Mouse (Mus musculus) hindbrain, embryonic 10.5 days (tissue): ENCODE results near the gene Znrf4. TPM values are rescaled to one million over a fixed set of nuclear protein-coding genes. Genes with fewer than 3 reads are reported as not detected.

Experiments
- DNase-seq: peaks from one replicate; pipeline ENCODE4 v3.0.0-alpha.2; 2017; ENCODE audit warnings: low spot score
- H3K27ac ChIP-seq: fragments of 300-500 bp; sonication (generic); 2 replicates; pipeline ENCODE4 v1.5.1; 2016; ENCODE audit warnings: mild to moderate bottlenecking, moderate library complexity
- H3K27me3 ChIP-seq: fragments of 300-500 bp; sonication (generic); 2 replicates; pipeline ENCODE4 v1.6.1; 2016; ENCODE audit warnings: mild to moderate bottlenecking; ENCODE audit not compliant: poor library complexity, insufficient read depth, severe bottlenecking
- H3K36me3 ChIP-seq: fragments of 300-500 bp; sonication (generic); 2 replicates; pipeline ENCODE4 v1.6.1; 2016; ENCODE audit warnings: mild to moderate bottlenecking, moderate library complexity
- H3K4me1 ChIP-seq: fragments of 300-500 bp; sonication (generic); replicated peaks from 2 replicates; pipeline ENCODE4 v1.6.1; 2016; ENCODE audit warnings: mild to moderate bottlenecking
- H3K4me3 ChIP-seq: fragments of 300-500 bp; sonication (generic); 2 replicates; pipeline ENCODE4 v1.5.1; 2016; ENCODE audit warnings: mild to moderate bottlenecking, moderate library complexity
- H3K9me3 ChIP-seq: fragments of 300-500 bp; sonication (generic); 2 replicates; pipeline ENCODE4 v1.6.1; 2016; ENCODE audit warnings: mild to moderate bottlenecking, moderate library complexity
- WGBS: fragments of 180-500 bp; shearing (Covaris S2); methylation state at CpG from one replicate; pipeline ENCODE4 v1.1.7; 2016; 5-methylcytosine and 5-hydroxymethylcytosine counted together
- polyA plus RNA-seq: library from polyadenylated mRNA; unstranded; fragments of >200 nt; fragmentation: Nextera tagmentation; extraction: Ambion mirVana; gene quantifications from 2 replicates; pipeline ENCODE4 v1.2.1, GENCODE M21; 2016

Gene Znrf4
- polyA plus RNA-seq, 1 experiment from 2014 or later, result not detected

- no peak overlapping the region for H3K4me3 ChIP-seq
- DNase-seq, result no peak
- no peak overlapping the region for H3K27ac ChIP-seq
- H3K27me3 ChIP-seq, result peaks cover 65% of the 10 kb centered on the region
- 85% methylated on average over 19 of the region's 19 CpGs for WGBS
- H3K36me3 ChIP-seq, result no peaks in the 10 kb centered on the region
- H3K9me3 ChIP-seq, result peaks cover 6% of the 10 kb centered on the region; the same call in 1 of the 2 replicates
- H3K4me1 ChIP-seq, result peaks cover 58% of the 10 kb centered on the region
Observed at GRCm38 (mm10) chr17:56477191-56477818, 34.9 kb downstream of the Znrf4 start.

DNA sequence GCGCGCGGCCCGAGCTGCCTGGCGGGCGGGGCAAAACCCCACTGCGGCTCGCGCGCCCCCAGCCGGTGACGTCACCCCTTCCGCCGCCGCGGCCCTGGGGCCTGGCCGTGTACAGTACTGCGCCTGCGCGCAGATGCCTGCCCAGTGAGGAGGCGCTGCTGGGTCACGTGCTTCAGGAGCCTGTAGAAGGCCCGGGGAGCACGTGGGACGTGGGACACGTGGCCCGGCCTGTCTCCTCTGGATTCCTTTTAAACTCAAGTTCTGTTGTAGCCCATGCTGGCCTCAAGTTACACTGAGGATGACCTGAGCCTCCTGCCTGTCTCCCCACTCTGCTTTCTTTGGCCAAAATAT is 35.9 kb downstream of the Znrf4 start, which contains the start of gene Ptprs:
Ptprs (minus strand) TSS at position 82 of the 351 bp plus-strand sequence.
- Histone ChIP-seq H3K27ac (peak within 1 kb of the TSS; percentile 98), H3K9me3 (peaks cover 6% of the 10 kb centered on the region; the same call in 1 of the 2 replicates), H3K36me3 (no peaks in the 10 kb centered on the region), H3K27me3 (peaks cover 72% of the 10 kb centered on the region), H3K4me3 (peak within 1 kb of the TSS; percentile 98), H3K4me1 (peaks cover 64% of the 10 kb centered on the region)
- peak; percentile 97 for DNase-seq
- WGBS, result under 1% methylated on average over 27 of the region's 27 CpGs

GRCm38 (mm10) chr17:56475584-56476401 is 36.4 kb downstream of the Znrf4 start:
- H3K4me1 ChIP-seq, result peaks cover 70% of the 10 kb centered on the region
- peak overlapping the region; percentile 98 for H3K27ac ChIP-seq
- DNase-seq, result no peak
- H3K9me3 ChIP-seq, result peaks cover 6% of the 10 kb centered on the region; the same call in 1 of the 2 replicates
- WGBS, result under 1% methylated on average over 66 of the region's 66 CpGs
- H3K4me3 ChIP-seq, result peak overlapping the region; percentile 98
- no peaks in the 10 kb centered on the region for H3K36me3 ChIP-seq
- peaks cover 78% of the 10 kb centered on the region for H3K27me3 ChIP-seq

- Histone ChIP-seq H3K9me3 (peaks cover 6% of the 10 kb centered on the region; the same call in 1 of the 2 replicates), H3K4me1 (peaks cover 77% of the 10 kb centered on the region), H3K27ac (peak overlapping the region; percentile 98), H3K4me3 (peak overlapping the region; percentile 98), H3K36me3 (no peaks in the 10 kb centered on the region), H3K27me3 (peaks cover 86% of the 10 kb centered on the region)
- DNase-seq, result peak; percentile 88
- under 1% methylated on average over 24 of the region's 24 CpGs for WGBS
Observed at GRCm38 (mm10) chr17:56474831-56475581, 37.2 kb downstream of the Znrf4 start.

GRCm38 (mm10) chr17:56474311-56474830 is 37.9 kb downstream of the Znrf4 start:
- Histone ChIP-seq H3K27ac (peak overlapping the region; percentile 98), H3K9me3 (peaks cover 6% of the 10 kb centered on the region; the same call in 1 of the 2 replicates), H3K4me3 (peak overlapping the region; percentile 98), H3K4me1 (peaks cover 84% of the 10 kb centered on the region), H3K27me3 (peaks cover 86% of the 10 kb centered on the region), H3K36me3 (peaks cover 5% of the 10 kb centered on the region)
- WGBS, result 3% methylated on average over 32 of the region's 32 CpGs
- DNase-seq, result no peak

GRCm38 (mm10) chr17:56473611-56473905 is 38.7 kb downstream of the Znrf4 start:
- 4% methylated on average over 11 of the region's 11 CpGs for WGBS
- DNase-seq, result no peak
- Histone ChIP-seq H3K4me3 (peak overlapping the region; percentile 98), H3K36me3 (peaks cover 13% of the 10 kb centered on the region), H3K27ac (peak overlapping the region; percentile 98), H3K4me1 (peaks cover 84% of the 10 kb centered on the region), H3K9me3 (peaks cover 9% of the 10 kb centered on the region; the same call in 1 of the 2 replicates), H3K27me3 (peaks cover 81% of the 10 kb centered on the region)

- peak overlapping the region; percentile 98 for H3K4me3 ChIP-seq
- WGBS, result under 1% methylated on average over 50 of the region's 50 CpGs
- H3K27ac ChIP-seq, result peak overlapping the region; percentile 98
- peaks cover 75% of the 10 kb centered on the region for H3K27me3 ChIP-seq
- H3K36me3 ChIP-seq, result peaks cover 19% of the 10 kb centered on the region
- peaks cover 84% of the 10 kb centered on the region for H3K4me1 ChIP-seq
- peak; percentile 75 for DNase-seq
- H3K9me3 ChIP-seq, result peaks cover 11% of the 10 kb centered on the region; the same call in 1 of the 2 replicates
Observed at GRCm38 (mm10) chr17:56472733-56473610, 39.3 kb downstream of the Znrf4 start.

- peaks cover 20% of the 10 kb centered on the region for H3K36me3 ChIP-seq
- DNase-seq, result no peak
- peak overlapping the region; percentile 98 for H3K27ac ChIP-seq
- H3K4me1 ChIP-seq, result peaks cover 86% of the 10 kb centered on the region
- peaks cover 66% of the 10 kb centered on the region for H3K27me3 ChIP-seq
- peaks cover 8% of the 10 kb centered on the region; the same call in 1 of the 2 replicates for H3K9me3 ChIP-seq
- WGBS, result 4% methylated on average over 16 of the region's 16 CpGs
- peak overlapping the region; percentile 98 for H3K4me3 ChIP-seq
Observed at GRCm38 (mm10) chr17:56472121-56472520, 40.1 kb downstream of the Znrf4 start.

DNA sequence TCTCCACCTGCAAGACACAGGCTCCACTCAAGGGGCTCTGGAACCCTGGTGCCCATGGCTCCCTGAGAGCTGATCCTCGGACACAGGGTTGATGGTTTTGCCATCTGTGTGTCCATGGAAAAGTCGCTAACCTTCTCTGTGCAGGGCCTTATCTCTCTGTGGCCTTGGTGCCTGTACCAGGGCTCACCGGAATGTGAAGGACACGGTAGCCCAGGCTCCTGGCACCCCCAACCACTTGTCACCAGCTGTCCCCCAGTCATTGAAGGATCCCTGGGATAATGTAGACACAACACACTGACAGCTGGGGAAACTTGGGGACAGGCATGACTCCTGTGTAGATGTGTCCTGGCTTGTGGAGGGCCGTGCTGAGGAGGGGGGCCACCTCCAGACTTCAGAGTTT is 41.1 kb downstream of the Znrf4 start:
- Histone ChIP-seq H3K36me3 (peaks cover 20% of the 10 kb centered on the region), H3K9me3 (peaks cover 5% of the 10 kb centered on the region; the same call in 1 of the 2 replicates), H3K4me1 (peaks cover 91% of the 10 kb centered on the region), H3K27me3 (peaks cover 59% of the 10 kb centered on the region), H3K4me3 (peak overlapping the region; percentile 43; the same call in 1 of the 2 replicates), H3K27ac (no peak overlapping the region)
- 81% methylated on average over 5 of the region's 5 CpGs for WGBS
- DNase-seq, result no peak

DNA sequence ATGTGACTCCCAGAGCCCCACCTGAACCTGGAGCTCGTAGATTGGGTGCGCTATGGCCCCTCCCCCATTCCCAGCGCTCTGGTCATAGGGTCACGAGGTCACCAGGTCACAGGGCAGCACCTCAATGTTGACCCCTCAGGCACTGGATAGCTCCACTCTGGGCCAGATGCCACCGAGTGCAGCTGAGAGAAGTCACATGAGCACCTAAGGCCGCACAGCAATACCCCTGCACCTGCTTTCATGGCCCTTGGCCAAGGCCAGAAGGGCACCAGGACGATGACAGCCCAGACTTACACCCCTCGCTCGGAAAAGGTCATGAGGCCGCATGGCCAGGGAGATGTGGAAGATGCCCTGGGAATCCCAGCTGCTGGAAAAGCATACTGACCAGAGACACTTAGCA is 41.7 kb downstream of the Znrf4 start:
- Histone ChIP-seq H3K4me3 (peak overlapping the region; percentile 43), H3K27ac (peak overlapping the region; percentile 74; the same call in 1 of the 2 replicates), H3K9me3 (peaks cover 5% of the 10 kb centered on the region; the same call in 1 of the 2 replicates), H3K4me1 (peaks cover 89% of the 10 kb centered on the region), H3K36me3 (peaks cover 20% of the 10 kb centered on the region), H3K27me3 (peaks cover 56% of the 10 kb centered on the region)
- whole genome bisulfite sequencing, result 22% methylated on average over 10 of the region's 10 CpGs
- DNase-seq, result peak; percentile 36

DNA sequence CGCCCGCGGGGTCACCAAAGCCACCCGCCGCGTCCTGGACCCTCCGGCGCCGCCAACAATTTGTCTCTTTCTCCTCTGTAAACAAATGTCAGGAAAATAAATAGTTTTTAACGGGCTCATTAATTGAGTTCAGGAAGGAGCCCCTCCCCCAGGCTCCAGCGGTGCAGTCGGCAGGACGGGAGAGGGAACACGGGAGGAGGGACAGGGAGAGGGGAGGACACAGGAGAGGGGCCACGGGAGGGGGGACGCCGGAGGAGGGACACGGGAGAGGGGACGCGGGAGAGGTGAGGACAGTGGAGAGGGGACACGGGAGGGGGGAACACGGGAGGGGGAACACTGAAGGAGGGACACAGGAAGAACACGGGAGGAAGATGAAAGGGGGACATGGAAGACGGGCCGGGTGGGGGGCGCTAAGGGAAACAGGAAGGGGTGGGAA is 42.2 kb downstream of the Znrf4 start:
- 6% methylated on average over 26 of the region's 26 CpGs for WGBS
- peak overlapping the region; percentile 43 for H3K4me3 ChIP-seq
- peak overlapping the region; percentile 74 for H3K27ac ChIP-seq
- peaks cover 84% of the 10 kb centered on the region for H3K4me1 ChIP-seq
- DNase-seq, result no peak
- peaks cover 50% of the 10 kb centered on the region for H3K27me3 ChIP-seq
- H3K36me3 ChIP-seq, result peaks cover 21% of the 10 kb centered on the region
- peaks cover 5% of the 10 kb centered on the region; the same call in 1 of the 2 replicates for H3K9me3 ChIP-seq
